Mouse (Mus musculus) cerebellum, adult 2 months (tissue): ENCODE measurements around the gene Rab29. TPM values are rescaled to one million over a fixed set of nuclear protein-coding genes. Genes with fewer than 3 reads are reported as not detected.

Source experiments
- DNase-seq, 2 experiments: peaks; one replicate each; pipeline ENCODE4 v3.0.0; 2021
- H3K27ac ChIP-seq: fragments of 200-500 bp; 2 replicates; pipeline ENCODE4 v1.5.1; 2012; ENCODE audit warnings: low read length, control low read depth, inconsistent platforms; ENCODE audit not compliant: insufficient read depth
- H3K27me3 ChIP-seq: fragments of 200-500 bp; 2 replicates; pipeline ENCODE4 v1.6.1; 2012; ENCODE audit warnings: inconsistent platforms, mild to moderate bottlenecking, low read length, moderate library complexity; ENCODE audit not compliant: control insufficient read depth, insufficient read depth
- H3K4me1 ChIP-seq: fragments of 200-500 bp; 2 replicates; pipeline ENCODE4 v1.6.1; 2011; ENCODE audit warnings: low read length; ENCODE audit not compliant: control insufficient read depth, insufficient read depth
- H3K4me3 ChIP-seq: fragments of 200-500 bp; replicated peaks from 2 replicates; pipeline ENCODE3; 2011; ENCODE audit warnings: mild to moderate bottlenecking, low read depth, low read length, control low read depth; ENCODE audit not compliant: insufficient read depth
- CTCF ChIP-seq: fragments of 200-500 bp; IDR thresholded peaks from 2 replicates; pipeline ENCODE4 v1.5.1; 2011; ENCODE audit warnings: low read depth, mild to moderate bottlenecking, control low read depth, low read length, moderate library complexity, borderline replicate concordance; ENCODE audit not compliant: insufficient read depth
- POLR2A ChIP-seq: fragments of 200-500 bp; IDR thresholded peaks from 2 replicates; pipeline ENCODE4 v1.6.1; 2011; ENCODE audit warnings: low read length, control low read depth, borderline replicate concordance; ENCODE audit not compliant: insufficient read depth
- WGBS: fragments of 180-500 bp; shearing (Covaris S2); methylation state at CpG from one replicate; pipeline ENCODE4 v1.1.7; 2018; 5-methylcytosine and 5-hydroxymethylcytosine counted together
- polyA plus RNA-seq: library from polyadenylated mRNA; depleted of rRNA; stranded (reverse); fragments of >200 nt; gene quantifications from 2 replicates; pipeline ENCODE4 v1.2.3, GENCODE M21; 2012

Rab29 gene
- polyA plus RNA-seq, 1 experiment, result 11.9 TPM

DNA sequence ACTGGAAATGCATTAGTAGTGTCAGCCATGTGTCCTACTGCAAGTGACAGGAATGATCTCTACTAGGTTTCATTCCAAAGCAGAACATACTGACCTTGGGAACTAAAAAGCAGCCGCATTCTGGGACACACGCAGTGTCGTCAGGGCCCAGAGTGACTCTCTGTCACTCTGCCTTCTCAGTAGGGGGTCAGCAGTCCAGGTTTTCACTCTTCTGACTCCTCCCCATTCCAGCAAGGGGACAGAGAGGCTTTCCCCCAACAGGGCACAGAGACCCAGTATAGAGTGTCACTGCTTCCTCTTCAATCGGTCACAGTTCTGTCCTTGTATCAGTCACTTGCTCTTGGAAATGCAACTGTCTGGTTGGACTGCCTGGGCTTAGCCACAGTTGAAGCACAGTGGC, 24.8 kb upstream of the Rab29 start:
- TF ChIP-seq POLR2A (no peak), CTCF (no peak)
- 85% methylated on average over 4 of the region's 4 CpGs for WGBS
- H3K27ac ChIP-seq, result no peak overlapping the region
- DNase-seq, result no peak
- H3K4me1 ChIP-seq, result peaks cover 47% of the 10 kb centered on the region
- no peak overlapping the region for H3K4me3 ChIP-seq
- no peaks in the 10 kb centered on the region for H3K27me3 ChIP-seq

GRCm38 (mm10) chr1:131843758-131844157, 23.3 kb upstream of the Rab29 start:
- Histone ChIP-seq H3K4me1 (peaks cover 46% of the 10 kb centered on the region), H3K27me3 (no peaks in the 10 kb centered on the region), H3K4me3 (no peak overlapping the region), H3K27ac (no peak overlapping the region; the same call in 1 of the 2 replicates)
- TF ChIP-seq CTCF (no peak), POLR2A (no peak)
- 22% methylated on average over 10 of the region's 10 CpGs for WGBS
- DNase-seq, result peak in 1 of 2 experiments; percentile 50

DNA sequence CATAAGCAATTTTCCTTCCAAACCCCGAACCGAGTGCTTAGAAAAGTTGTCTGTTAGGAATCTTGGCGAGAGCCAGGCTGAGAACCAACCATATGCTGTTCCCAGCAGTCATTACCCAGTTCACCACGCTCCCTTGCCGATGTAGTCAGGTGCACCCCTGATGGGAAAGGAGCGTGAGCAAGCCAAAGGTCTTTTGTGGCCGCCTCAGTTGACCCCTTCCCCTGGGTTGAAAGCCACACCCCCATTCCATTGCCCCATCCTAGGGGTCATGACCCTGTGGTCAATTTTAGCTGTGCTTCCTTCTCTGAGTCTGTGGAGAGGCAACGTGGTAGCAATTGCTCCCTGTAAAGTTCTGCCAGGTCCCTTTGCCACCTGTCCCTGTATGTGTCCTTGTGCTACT, 22.1 kb upstream of the Rab29 start:
- WGBS, result 19% methylated on average over 8 of the region's 8 CpGs
- H3K4me1 ChIP-seq, result peaks cover 36% of the 10 kb centered on the region
- no peaks in the 10 kb centered on the region for H3K27me3 ChIP-seq
- TF ChIP-seq POLR2A (no peak), CTCF (no peak)
- DNase-seq, result peak in 1 of 2 experiments; percentile 53
- no peak overlapping the region for H3K27ac ChIP-seq
- no peak overlapping the region for H3K4me3 ChIP-seq

- Histone ChIP-seq H3K4me3 (no peak overlapping the region), H3K4me1 (peaks cover 32% of the 10 kb centered on the region), H3K27me3 (no peaks in the 10 kb centered on the region), H3K27ac (peak overlapping the region; percentile 43; the same call in 1 of the 2 replicates)
- TF ChIP-seq POLR2A (no peak), CTCF (peak; percentile 85)
- peak; percentile 84 for DNase-seq
- WGBS, result 38% methylated on average over 5 of the region's 5 CpGs
Measured at GRCm38 (mm10) chr1:131846255-131846654, 20.8 kb upstream of the Rab29 start.

- no peak for TF ChIP-seq CTCF
- TF ChIP-seq POLR2A, result no peak
- Histone ChIP-seq H3K4me3 (no peak overlapping the region), H3K27me3 (no peaks in the 10 kb centered on the region), H3K4me1 (no peaks in the 10 kb centered on the region), H3K27ac (no peak overlapping the region)
- 88% methylated on average over 4 of the region's 4 CpGs for WGBS
- DNase-seq, result no peak
Measured at GRCm38 (mm10) chr1:131861811-131862210, 5.2 kb upstream of the Rab29 start.

DNA sequence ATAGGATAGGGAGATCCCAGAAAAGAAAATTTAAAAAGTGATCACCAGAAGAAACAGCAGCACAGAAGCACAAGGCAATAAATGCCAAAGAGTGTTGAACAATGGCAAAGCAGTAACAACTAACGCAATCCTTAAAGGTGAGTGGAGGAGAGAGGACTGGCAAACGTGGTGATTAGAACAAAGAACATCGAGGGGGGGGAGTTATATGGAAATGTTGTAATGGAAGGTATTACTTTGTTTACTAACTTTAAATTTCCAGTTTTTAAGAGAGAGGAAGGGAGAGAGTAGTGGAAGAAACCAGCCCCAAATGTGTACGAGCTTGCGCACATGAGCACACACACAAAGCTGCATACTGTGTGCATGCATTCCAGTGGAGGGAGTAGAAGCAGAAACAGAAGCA, 1.4 kb upstream of the Rab29 start:
- H3K4me3 ChIP-seq, result no peak overlapping the region
- no peaks in the 10 kb centered on the region for H3K4me1 ChIP-seq
- no peak for DNase-seq
- no peak overlapping the region for H3K27ac ChIP-seq
- 82% methylated on average over 5 of the region's 5 CpGs for WGBS
- TF ChIP-seq CTCF, result no peak
- H3K27me3 ChIP-seq, result no peaks in the 10 kb centered on the region

DNA sequence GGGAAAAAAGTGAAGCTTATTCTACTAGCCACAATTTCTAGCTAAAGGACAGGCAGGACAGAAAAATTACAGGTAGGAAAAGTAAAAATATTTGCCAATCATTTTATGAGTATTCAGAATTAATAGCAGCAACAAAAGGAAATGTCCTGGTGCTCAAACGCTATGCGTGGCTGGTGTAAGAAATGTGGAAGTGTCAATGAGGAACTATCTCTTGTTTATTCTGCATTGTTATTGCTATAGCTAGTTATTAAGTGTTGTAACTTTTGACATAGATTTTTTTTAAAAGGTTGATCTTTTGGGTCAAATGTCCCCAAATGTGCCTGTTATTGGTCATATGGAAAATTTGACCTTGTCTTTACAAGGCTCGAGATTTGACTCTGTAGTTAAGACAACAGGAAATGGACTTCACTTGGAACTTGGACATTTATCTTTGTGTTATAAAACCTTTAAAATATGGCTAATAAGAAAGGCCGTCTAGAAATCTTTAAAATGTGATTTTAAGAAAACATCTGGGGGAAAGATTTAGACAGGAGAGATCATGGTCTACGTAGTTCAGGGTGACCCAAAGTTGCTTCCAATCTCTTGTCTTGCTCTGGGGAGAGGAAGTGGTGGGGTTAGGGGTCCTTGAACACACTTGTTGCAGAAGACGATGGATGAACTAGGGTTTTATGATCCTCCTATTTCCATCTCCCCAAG, 572 bp upstream of the Rab29 start:
- Histone ChIP-seq H3K4me3 (no peak overlapping the region), H3K4me1 (no peaks in the 10 kb centered on the region), H3K27ac (no peak overlapping the region), H3K27me3 (no peaks in the 10 kb centered on the region)
- WGBS, result 77% methylated on average over 6 of the region's 6 CpGs
- no peak for DNase-seq
- TF ChIP-seq CTCF (no peak), POLR2A (no peak)

GRCm38 (mm10) chr1:131867946-131868290, 894 bp downstream of the Rab29 start:
- no peak for DNase-seq
- no peaks in the 10 kb centered on the region for H3K4me1 ChIP-seq
- WGBS, result 34% methylated on average over 10 of the region's 10 CpGs
- H3K4me3 ChIP-seq, result peak overlapping the region; percentile 89
- no peak overlapping the region for H3K27ac ChIP-seq
- TF ChIP-seq POLR2A (no peak), CTCF (no peak)
- H3K27me3 ChIP-seq, result no peaks in the 10 kb centered on the region
